ENCODE assay signal across 22 mouse cellular contexts in the genomic region with DNA sequence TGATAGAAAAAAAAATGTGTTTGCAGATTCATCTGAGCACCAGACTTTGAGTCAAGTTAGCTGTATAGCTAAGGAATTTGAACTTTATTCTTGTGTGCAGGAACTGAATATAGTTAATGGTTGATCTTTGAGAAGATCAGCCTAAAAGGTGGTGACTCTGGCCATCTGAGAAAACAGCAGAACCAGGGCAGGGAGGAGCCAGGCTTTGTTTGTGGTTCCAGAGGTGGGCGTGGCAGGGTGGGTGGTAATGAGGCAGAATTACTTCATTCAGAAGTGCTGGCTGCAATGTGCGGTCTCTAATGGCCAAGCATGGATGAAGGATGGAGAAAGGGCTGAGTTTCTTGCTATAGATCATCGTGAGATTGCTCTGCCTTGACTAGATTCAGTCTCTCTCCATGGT.
A peak's percentile ranks its signal among the peaks of the same experiment; 100 is the strongest.
DNase-seq lines count a peak whose midpoint lies in the region; ATAC-seq and TF ChIP-seq lines count a peak whose summit lies in the region.
"Had no signal": no experiment of that assay in that cellular context is flagged by ENCODE, and none has a peak within 500 bp of the region (broad histone marks: within the 10 kb centered on the region; RNA-seq: fewer than 3 reads in every experiment).

No protein-coding gene starts in this region.

- 0 out of 2 replicates have a peak, but pooled peaks cover 3% of the 10 kb centered on the region for H3K9me3 ChIP-seq in liver, postnatal 0 days (ENCODE audit: low read length)
- H3K9me3 ChIP-seq: embryonic facial prominence, embryonic 10.5 days; forebrain, embryonic 15.5 days; hindbrain, embryonic 10.5 days; limb, embryonic 12.5 days; liver, embryonic 15.5 days had no signal

- H3K27me3 ChIP-seq in liver, postnatal 0 days (ENCODE audit: insufficient read depth, low read length): no peaks in the 10 kb centered on the region
- H3K27me3 ChIP-seq: limb, embryonic 12.5 days; liver, embryonic 15.5 days had no signal

- no peak overlapping the region for H3K9ac ChIP-seq in liver, postnatal 0 days (replicated peaks)
- H3K9ac ChIP-seq: forebrain, embryonic 15.5 days; limb, embryonic 12.5 days; liver, embryonic 15.5 days had no signal

- H3K4me1 ChIP-seq in liver, postnatal 0 days (ENCODE audit: insufficient read depth): no peaks in the 10 kb centered on the region
- H3K4me1 ChIP-seq: limb, embryonic 12.5 days; liver, embryonic 15.5 days had no signal

- ATAC-seq in liver, postnatal 0 days: peak; percentile 41; the same call in 1 of the 2 replicates
- ATAC-seq: activated CD4-positive, CD25-positive, alpha-beta regulatory T cell, adult 4 months; forebrain, embryonic 15.5 days; hindbrain, embryonic 16.5 days had no signal

- 47% methylated on average over 3 of the region's 3 CpGs for WGBS in liver, postnatal 0 days (ENCODE audit: insufficient replicate concordance)

- no peak overlapping the region for H3K4me3 ChIP-seq in liver, postnatal 0 days (ENCODE audit: low read depth, low read length)
- H3K4me3 ChIP-seq: embryonic facial prominence, embryonic 10.5 days; forebrain, embryonic 15.5 days; hindbrain, embryonic 10.5 days; limb, embryonic 12.5 days; liver, embryonic 15.5 days had no signal

- H3K4me2 ChIP-seq in liver, postnatal 0 days (ENCODE audit: low read depth, low read length): no peak overlapping the region
- H3K4me2 ChIP-seq: forebrain, embryonic 15.5 days; heart, embryonic 11.5 days; limb, embryonic 12.5 days; liver, embryonic 15.5 days; midbrain, embryonic 11.5 days had no signal

- TF ChIP-seq EP300 in liver, postnatal 0 days (IDR thresholded peaks at IDR 0.05; ENCODE audit: low read depth): no peak

- no peaks in the 10 kb centered on the region for H3K36me3 ChIP-seq in liver, postnatal 0 days (replicated peaks; ENCODE audit: insufficient read depth, low read length)
- H3K36me3 ChIP-seq: embryonic facial prominence, embryonic 10.5 days; forebrain, embryonic 15.5 days; hindbrain, embryonic 10.5 days; limb, embryonic 12.5 days; liver, embryonic 15.5 days had no signal

- peak; percentile 37 for DNase-seq in liver, postnatal 0 days
- no peak for DNase-seq in liver
- peak; percentile 79 to 86 for DNase-seq in kidney, adult 8-10 months
- DNase-seq in kidney, postnatal 10 days: peak; percentile 73
- peak; percentile 84 for DNase-seq in yolk sac, embryonic 10.5 days (ENCODE audit: low spot score)
- DNase-seq in c-Kit-positive CD71-positive TER-119-positive erythroid progenitor cells, embryonic 14.5 days (ENCODE audit: low spot score): no peak
- no peak for DNase-seq in layer of hippocampus, postnatal 14 days (ENCODE audit: low spot score in 2 of 2)
- DNase-seq: adrenal gland, postnatal 10 days; cerebellum, adult 9-10 months; gastrocnemius, postnatal 10 days; lung, postnatal 10 days; right cerebral cortex, postnatal 25 days; spleen, adult 18-20 months had no signal

- H3K27ac ChIP-seq in liver, postnatal 0 days (ENCODE audit: low read depth): no peak overlapping the region
- H3K27ac ChIP-seq: embryonic facial prominence, embryonic 10.5 days; forebrain, embryonic 15.5 days; hindbrain, embryonic 10.5 days; limb, embryonic 12.5 days; liver, embryonic 15.5 days had no signal

- TF ChIP-seq CTCF in liver, postnatal 0 days (IDR thresholded peaks at IDR 0.05; ENCODE audit: low read depth): no peak

Comparison
In these comparisons a context has a peak if more than half of its experiments do, and no peak if none do; other contexts are left out.
1. DNase-seq: peak in liver, postnatal 0 days (single experiment), kidney, adult 8-10 months (2 of 2), kidney, postnatal 10 days (single experiment) and yolk sac, embryonic 10.5 days (single experiment); none in liver (single experiment), c-Kit-positive CD71-positive TER-119-positive erythroid progenitor cells, embryonic 14.5 days (single experiment) and layer of hippocampus, postnatal 14 days (0 of 2).